Mouse (Mus musculus) cerebellum, adult 2 months (tissue): ENCODE measurements around the gene Sh3pxd2a. TPM values are rescaled to one million over a fixed set of nuclear protein-coding genes. Genes with fewer than 3 reads are reported as not detected.

ENCODE experiments used
- DNase-seq, 2 experiments: peaks; one replicate each; pipeline ENCODE4 v3.0.0; 2021
- H3K27ac ChIP-seq: fragments of 200-500 bp; 2 replicates; pipeline ENCODE4 v1.5.1; 2012; ENCODE audit warnings: low read length, control low read depth, inconsistent platforms; ENCODE audit not compliant: insufficient read depth
- H3K27me3 ChIP-seq: fragments of 200-500 bp; 2 replicates; pipeline ENCODE4 v1.6.1; 2012; ENCODE audit warnings: inconsistent platforms, mild to moderate bottlenecking, low read length, moderate library complexity; ENCODE audit not compliant: control insufficient read depth, insufficient read depth
- H3K4me1 ChIP-seq: fragments of 200-500 bp; 2 replicates; pipeline ENCODE4 v1.6.1; 2011; ENCODE audit warnings: low read length; ENCODE audit not compliant: control insufficient read depth, insufficient read depth
- H3K4me3 ChIP-seq: fragments of 200-500 bp; replicated peaks from 2 replicates; pipeline ENCODE3; 2011; ENCODE audit warnings: mild to moderate bottlenecking, low read depth, low read length, control low read depth; ENCODE audit not compliant: insufficient read depth
- CTCF ChIP-seq: fragments of 200-500 bp; IDR thresholded peaks from 2 replicates; pipeline ENCODE4 v1.5.1; 2011; ENCODE audit warnings: low read depth, mild to moderate bottlenecking, control low read depth, low read length, moderate library complexity, borderline replicate concordance; ENCODE audit not compliant: insufficient read depth
- POLR2A ChIP-seq: fragments of 200-500 bp; IDR thresholded peaks from 2 replicates; pipeline ENCODE4 v1.6.1; 2011; ENCODE audit warnings: low read length, control low read depth, borderline replicate concordance; ENCODE audit not compliant: insufficient read depth
- WGBS: fragments of 180-500 bp; shearing (Covaris S2); methylation state at CpG from one replicate; pipeline ENCODE4 v1.1.7; 2018; 5-methylcytosine and 5-hydroxymethylcytosine counted together
- polyA plus RNA-seq: library from polyadenylated mRNA; depleted of rRNA; stranded (reverse); fragments of >200 nt; gene quantifications from 2 replicates; pipeline ENCODE4 v1.2.3, GENCODE M21; 2012; rRNA removed

The Sh3pxd2a gene
- polyA plus RNA-seq, 1 experiment = 7.9 TPM

DNA sequence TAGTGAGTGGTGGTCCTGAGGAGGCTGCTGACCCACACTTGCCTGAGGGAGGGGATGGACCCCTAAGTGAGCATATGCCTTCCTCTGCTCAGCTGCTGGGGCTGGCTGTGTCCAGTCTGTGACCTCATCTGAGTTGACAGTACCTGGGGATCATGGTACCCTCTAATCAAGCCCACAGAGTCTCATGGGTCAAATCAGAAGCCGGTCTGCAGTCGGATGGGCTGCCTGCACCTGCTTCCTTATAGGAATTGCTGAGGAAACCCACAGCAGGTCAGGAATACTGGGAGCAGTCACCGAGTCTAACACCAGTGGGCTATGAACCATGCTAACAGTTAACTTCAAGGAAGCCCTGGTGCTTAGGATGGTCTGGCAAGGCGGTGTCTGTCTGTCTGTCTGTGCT, 253.8 kb downstream of the Sh3pxd2a start:
- 91% methylated on average over 4 of the region's 4 CpGs for WGBS

More for the DNA sequence above, 253.8 kb downstream of the Sh3pxd2a start:
- Histone ChIP-seq H3K27me3 (no peaks in the 10 kb centered on the region), H3K4me1 (peaks cover 40% of the 10 kb centered on the region), H3K4me3 (no peak overlapping the region), H3K27ac (peak overlapping the region; percentile 32)
- no peak for TF ChIP-seq POLR2A
- TF ChIP-seq CTCF = no peak
- DNase-seq = no peak

Other genes with a start within 250 kb of the Sh3pxd2a start
- gene Stn1, start 73.1 kb upstream of the Sh3pxd2a start, polyA plus RNA-seq = 10.1 and 10.7 TPM in 2 replicates
- gene Slk, start 115.3 kb upstream of the Sh3pxd2a start, polyA plus RNA-seq = 33.8 and 38.7 TPM in 2 replicates
- gene Col17a1, start 227.7 kb upstream of the Sh3pxd2a start, polyA plus RNA-seq = 3.6 and 4.1 TPM in 2 replicates